Mouse (Mus musculus) effector memory CD4-positive, alpha-beta T cell, adult 7 months (primary cell): ENCODE results near the gene Tiprl. TPM values are rescaled to one million over a fixed set of nuclear protein-coding genes. Genes with fewer than 3 reads are reported as not detected.

Experiments
- polyA plus RNA-seq: library from polyadenylated mRNA; unstranded; fragments of 100-300 nt; shearing (Covaris generic); gene quantifications from one replicate; pipeline ENCODE4 v1.2.1, GENCODE M21; 2017

Gene Tiprl
- 123 TPM for polyA plus RNA-seq

DNA sequence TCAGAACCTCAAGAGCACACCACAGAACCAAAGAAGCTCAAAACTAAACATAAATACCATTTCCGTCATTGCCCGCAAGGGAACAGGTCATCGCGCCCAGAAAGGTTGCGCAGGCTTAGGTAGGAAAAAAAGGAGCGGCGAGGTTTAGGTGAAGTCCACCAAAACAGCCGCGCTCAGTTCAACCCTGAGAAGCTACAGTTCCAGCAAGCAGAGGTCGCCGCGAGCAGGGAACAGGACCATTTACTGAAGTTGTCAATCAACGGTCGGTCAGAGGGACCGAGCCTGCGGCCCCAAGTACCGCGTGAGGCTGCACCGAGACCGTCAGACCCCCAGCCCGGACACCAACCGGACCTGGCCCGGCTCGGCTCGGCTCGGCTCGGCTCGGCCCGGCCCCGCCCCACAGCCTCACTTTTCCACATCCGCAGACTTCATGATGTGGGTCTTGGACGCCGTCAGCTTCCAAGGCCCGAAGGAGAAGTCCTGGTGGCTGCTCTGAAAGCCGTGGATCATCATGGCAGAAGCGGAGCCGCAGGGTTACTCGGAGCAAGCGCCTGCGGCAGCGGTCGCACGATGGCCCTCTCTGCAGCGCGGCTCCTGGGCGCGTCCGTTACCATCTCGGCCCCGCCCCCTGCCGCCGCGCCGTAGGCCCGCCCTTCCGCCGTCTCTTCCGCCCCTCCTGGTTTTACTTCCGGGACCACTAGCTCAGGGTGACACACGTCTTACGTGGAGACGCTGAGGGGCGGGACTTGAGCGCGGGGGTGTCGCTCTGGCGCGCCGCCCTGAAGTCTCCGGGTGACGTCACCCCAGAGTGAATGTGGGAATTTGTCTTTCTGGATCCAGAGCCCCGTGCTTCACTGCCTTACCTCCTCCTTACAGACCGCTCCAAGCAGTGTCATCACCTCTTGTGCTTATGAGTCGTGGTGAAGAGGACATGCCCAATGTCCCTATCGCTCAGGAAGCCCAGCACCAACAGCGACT, at the start of gene Tiprl:
Gene Tiprl, minus strand, starts transcription at position 676 of the 978 bp plus-strand sequence.

DNA sequence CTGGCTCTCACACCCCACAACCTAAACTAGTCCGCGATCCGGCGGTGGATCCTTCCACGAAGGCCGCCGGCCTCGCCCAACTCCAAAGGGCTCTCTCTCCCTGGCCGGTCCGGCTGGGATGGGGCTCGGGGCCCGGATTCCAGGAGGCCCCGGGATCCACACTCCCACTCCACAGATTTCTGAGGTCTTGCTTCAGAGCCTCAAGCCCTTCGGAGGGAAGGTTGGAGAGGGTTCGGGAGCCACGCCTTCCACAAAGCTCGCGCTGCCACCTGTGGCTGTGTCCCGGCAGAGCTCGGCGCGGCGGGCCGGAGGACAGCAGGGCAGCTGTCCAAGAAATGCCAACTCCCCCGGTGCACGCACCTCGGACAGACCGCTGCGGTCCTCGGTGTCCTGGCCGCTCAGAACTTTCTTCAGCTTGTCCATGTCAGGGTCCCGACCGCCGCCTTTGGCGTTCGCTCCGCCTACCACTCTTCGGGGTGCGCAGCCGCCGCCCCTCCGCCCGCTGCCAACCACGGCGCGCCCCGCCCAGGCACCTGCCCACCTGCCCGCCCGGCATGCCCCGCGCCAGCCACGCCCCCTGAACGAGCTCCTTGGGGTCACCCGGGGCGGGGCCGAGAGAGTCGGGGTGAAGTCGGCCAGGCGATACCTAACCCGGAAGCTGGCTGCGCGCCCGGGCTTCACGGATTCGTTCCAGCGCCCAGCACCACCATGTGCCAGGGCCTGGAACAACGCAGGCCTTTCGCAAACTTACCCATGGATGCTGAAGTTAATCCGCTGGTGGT, 42.7 kb downstream of the Tiprl start, which contains the start of gene Sft2d2:
Gene Sft2d2, minus strand, starts transcription at position 559 of the 782 bp plus-strand sequence.

Other genes starting within 250 kb of the Tiprl start
- 0.48 TPM for gene Tbx19, start 76.2 kb downstream of the Tiprl start, polyA plus RNA-seq
- 52.5 TPM for gene Sft2d2, start 42.6 kb downstream of the Tiprl start, polyA plus RNA-seq
- gene Gpr161, start 58.8 kb upstream of the Tiprl start, polyA plus RNA-seq, result not detected
- gene Dcaf6, start 223.5 kb upstream of the Tiprl start, polyA plus RNA-seq, result 13.4 TPM
- 117 TPM for gene Mpc2, start 223.6 kb upstream of the Tiprl start, polyA plus RNA-seq
- gene Adcy10, start 248.2 kb upstream of the Tiprl start, polyA plus RNA-seq, result 0.79 TPM